Mouse (Mus musculus) ES-E14 (cell line): ENCODE data around the gene Tat.

Source experiments
- CHD2 ChIP-seq: IDR thresholded peaks from 2 replicates; pipeline ENCODE4 v1.6.1; 2014; ENCODE audit warnings: mild to moderate bottlenecking, low read depth, low read length, inconsistent platforms
- HCFC1 ChIP-seq: IDR thresholded peaks from 2 replicates; pipeline ENCODE4 v1.6.1; 2012; ENCODE audit warnings: low read length, inconsistent platforms, borderline replicate concordance; ENCODE audit not compliant: insufficient read depth
- MAFK ChIP-seq: IDR thresholded peaks from 2 replicates; pipeline ENCODE4 v1.6.1; 2014; ENCODE audit warnings: mild to moderate bottlenecking, low read depth, low read length, inconsistent platforms; ENCODE audit not compliant: insufficient read depth
- ZNF384 ChIP-seq: IDR thresholded peaks from 2 replicates; pipeline ENCODE4 v1.6.1; 2012; ENCODE audit warnings: low read depth, low read length, inconsistent platforms

DNA sequence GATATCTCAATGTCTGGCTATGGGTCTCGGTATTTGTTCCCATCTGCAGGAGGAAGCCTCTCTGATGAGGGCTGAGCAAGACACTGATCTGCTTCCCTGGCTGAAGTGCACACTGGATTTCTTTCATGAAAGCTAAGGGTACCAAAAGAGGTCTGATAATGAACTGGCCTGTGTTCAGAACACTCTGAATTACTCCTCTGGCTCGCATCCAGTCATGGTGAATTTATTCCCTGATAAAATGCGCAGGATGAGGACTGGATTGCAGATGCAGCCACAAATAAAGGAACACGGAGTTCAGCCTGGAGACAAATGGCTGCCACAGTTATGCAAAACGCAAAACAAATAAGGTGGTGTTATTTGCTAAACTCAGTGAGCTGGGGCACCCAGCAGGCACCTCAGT is 6.3 kb upstream of the Tat start:
- TF ChIP-seq MAFK (no peak), ZNF384 (no peak), CHD2 (no peak), HCFC1 (no peak)
